Mouse (Mus musculus) frontal cortex, adult (tissue): ENCODE measurements around the gene Pum2.
"Not testable (repeated sequence)": the region's sequence is repeated elsewhere in the genome, so short reads cannot be mapped to it uniquely, and the experiment has no call there.

ENCODE experiments used
- ATAC-seq: cut with Nextera tagmentation; 2 replicates; pipeline ENCODE4 v1.9.2; 2017; ENCODE audit warnings: mild to moderate bottlenecking, moderate library complexity, mixed read lengths; ENCODE audit not compliant: low TSS enrichment

Pum2 gene

GRCm38 (mm10) chr12:8669421-8669820, 4.5 kb upstream of the Pum2 start:
- ATAC-seq: no peak

- ATAC-seq: no peak
These were observed 4.1 kb upstream of the Pum2 start for GRCm38 (mm10) chr12:8669846-8670245.

- ATAC-seq: peak; percentile 71
These were observed 587 bp upstream of the Pum2 start for GRCm38 (mm10) chr12:8673121-8673973.

- peak; percentile 39; the same call in 1 of the 2 replicates for ATAC-seq
These were observed 487 bp downstream of the Pum2 start for GRCm38 (mm10) chr12:8674377-8674864.

DNA sequence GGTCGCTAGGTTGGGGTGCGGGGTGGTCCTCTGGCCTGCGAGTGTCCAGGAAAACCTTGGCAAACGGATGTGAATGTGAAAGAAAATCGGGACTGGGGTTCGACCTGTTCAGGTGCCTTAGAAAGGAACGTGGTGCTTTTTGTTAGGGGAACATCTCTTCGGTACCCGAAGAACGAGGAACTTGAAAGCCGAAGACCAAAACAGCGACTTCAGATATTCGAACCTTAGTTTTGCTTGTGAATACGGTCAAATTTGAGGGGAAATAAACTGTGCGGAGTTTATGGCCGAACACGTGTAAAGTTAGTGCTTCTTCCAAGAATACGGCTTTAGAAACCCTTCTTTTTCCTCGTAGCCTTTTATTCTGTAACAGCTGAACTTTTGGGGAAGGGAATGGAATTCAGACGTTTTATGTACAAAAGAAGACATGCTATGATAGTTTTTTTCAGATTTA, 982 bp downstream of the Pum2 start:
- ATAC-seq: no peak

DNA sequence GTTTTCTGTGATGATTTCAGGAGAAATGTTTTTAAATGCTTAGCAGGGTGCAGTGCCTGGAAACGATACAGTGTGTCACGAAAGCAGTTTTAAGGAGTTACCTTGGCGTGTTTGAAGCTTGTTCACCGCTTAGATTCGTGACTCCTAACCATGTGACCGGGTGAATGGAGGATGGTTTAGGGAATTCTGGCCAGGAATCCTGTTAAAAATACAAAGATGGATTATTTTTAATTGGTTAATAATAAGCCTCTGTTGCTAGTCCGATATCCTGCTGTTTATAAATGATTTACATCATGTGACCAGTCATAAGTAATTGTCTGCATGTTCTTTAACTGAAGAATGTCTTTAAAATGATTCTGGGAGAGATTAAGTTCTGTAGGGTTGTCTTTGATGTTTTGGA, 1.4 kb downstream of the Pum2 start:
- no peak for ATAC-seq

- ATAC-seq: no peak
These were observed 2.4 kb downstream of the Pum2 start for GRCm38 (mm10) chr12:8676341-8676740.

DNA sequence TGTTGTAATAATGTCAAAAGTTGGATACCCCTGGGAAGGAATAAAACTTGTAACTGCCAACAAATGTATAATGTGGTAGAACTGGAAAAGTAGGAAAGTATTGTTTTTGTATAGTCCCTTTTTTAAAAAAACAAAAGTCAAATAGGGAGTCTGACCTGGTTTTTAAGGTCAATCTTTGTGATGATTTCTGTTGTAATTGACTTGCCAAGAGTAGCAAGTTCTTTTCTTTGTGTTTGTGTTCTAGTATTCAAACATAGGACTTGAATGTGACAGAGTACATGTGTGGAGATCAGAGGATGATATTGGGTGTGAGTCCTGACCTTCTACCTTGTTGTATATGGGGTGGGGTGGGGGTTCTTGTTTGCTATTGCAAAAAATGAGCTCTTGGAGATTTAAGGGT, 4.0 kb downstream of the Pum2 start:
- ATAC-seq: no peak

DNA sequence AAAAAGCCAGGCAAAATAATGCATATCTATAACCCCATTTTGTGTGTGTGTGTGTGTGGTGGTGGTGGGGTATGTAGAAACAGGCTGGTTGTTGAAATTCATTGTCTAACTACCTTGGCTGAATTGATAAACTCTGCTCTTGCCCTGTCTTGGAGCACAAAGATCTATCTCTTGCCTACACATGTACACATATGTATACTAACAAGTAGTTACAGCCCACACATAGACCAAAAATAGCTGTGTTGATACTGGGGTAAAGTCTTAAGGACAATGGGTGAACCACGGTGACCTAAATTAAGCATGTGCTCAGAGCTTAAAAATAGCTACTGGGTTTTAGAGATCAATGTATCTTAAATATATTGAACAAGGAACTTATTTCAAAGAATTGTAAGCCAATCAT, 10.3 kb downstream of the Pum2 start:
- peak; percentile 20; the same call in 1 of the 2 replicates for ATAC-seq

DNA sequence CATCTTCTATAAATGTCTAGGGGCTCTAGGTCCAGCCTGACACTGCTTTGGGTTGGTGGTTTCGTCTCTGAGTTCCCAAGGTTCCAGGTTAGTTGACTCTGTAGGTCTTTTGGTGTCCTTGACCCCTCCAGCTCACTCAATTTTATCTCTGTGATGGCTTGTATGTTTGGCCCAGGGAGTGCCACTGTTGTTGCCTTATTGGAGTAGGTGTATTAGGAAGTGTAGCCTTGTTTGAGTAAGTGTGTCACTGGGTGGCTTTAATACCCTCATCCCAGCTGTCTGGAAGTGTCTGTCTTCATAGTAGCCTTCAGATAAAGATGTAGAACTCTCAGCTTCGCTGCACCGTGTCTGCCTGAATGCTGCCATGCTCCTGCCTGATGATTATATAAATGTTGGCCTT, 11.1 kb downstream of the Pum2 start:
- ATAC-seq: no peak

- ATAC-seq: not testable (repeated sequence)
These were observed 15.9 kb downstream of the Pum2 start for GRCm38 (mm10) chr12:8689882-8690281.

GRCm38 (mm10) chr12:8698895-8699294, 25.0 kb downstream of the Pum2 start:
- ATAC-seq: peak; percentile 92

DNA sequence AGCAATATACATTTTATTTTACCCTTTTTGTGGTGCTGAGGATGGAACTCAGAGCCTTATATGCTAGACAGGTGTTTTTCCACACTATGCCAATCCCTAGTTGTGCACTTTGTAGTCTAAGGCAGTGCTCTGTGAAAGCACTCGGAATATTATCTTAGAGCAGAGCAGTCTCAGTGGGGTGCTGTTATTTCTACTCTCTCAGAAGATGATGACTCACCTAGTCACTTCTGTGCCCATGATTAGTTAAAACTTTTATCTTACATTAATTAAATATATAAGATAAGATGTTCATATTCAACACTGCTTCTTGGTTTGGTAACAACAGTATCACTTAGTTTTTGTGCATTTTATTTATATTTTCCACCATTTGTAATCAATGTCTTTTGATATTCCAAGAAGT, 30.1 kb downstream of the Pum2 start:
- no peak for ATAC-seq

DNA sequence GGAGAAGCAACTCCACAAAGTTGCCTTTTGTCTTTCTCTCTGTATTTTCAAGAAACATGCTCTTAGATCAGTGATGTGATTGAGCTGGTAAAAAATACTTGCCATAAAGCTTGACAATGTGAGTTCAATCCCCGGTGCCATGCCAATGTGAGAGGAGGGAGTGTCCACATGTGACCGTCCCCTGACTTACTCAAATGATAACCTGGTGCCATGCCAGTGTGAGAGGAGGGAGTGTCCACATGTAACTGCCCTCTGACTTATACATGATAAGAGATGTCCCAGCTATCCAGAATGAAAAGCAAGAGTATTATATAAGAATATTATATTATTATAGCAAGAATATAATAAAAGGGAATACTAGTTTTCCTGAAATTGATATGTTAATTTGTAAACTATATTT, 34.9 kb downstream of the Pum2 start:
- no peak for ATAC-seq

GRCm38 (mm10) chr12:8712665-8713064, 38.7 kb downstream of the Pum2 start:
- no peak for ATAC-seq

DNA sequence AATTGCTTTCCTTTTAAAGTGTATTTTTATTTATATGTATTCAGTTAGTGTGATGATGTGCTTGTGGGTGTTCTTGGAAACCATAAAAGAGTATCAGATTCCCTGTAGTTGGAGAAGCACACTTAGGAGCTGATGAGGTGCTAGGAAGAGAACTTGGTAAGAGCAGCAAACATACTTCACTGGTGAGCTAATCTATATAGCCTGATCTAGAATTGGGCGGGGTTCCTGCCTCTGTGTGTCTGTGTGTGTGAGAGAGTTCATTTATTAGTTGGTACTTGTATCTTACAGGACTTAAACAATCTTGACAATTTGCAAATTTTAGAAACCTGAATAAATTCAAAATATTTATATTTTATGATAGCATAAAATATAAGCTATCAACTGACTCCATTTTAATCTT, 42.2 kb downstream of the Pum2 start:
- ATAC-seq: no peak

GRCm38 (mm10) chr12:8726890-8727289, 53.0 kb downstream of the Pum2 start:
- no peak for ATAC-seq

- ATAC-seq: no peak
These were observed 54.8 kb downstream of the Pum2 start for GRCm38 (mm10) chr12:8728739-8729138.

GRCm38 (mm10) chr12:8753654-8754053, 79.7 kb downstream of the Pum2 start:
- ATAC-seq: no peak; the same call in 1 of the 2 replicates

DNA sequence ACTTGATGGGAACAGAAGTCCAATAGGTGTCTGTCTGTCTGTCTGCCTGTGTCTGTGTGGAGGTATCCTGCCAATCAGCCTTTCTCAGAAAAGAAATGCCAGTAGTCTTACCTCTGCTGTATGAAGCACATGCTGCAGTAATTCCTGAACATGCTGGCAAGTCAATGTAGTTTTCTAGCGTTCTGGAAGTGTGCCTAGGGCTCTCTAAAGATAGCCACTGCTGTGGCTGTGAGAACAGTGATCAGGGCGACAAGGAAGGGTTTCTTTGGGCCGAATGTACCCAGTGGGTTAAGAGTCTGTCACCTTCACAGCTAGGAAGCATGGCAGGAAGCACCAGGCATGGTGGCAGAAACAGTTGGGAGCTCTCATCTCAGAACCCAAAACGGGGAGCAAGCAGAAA, 80.2 kb downstream of the Pum2 start:
- ATAC-seq: peak; percentile 82

DNA sequence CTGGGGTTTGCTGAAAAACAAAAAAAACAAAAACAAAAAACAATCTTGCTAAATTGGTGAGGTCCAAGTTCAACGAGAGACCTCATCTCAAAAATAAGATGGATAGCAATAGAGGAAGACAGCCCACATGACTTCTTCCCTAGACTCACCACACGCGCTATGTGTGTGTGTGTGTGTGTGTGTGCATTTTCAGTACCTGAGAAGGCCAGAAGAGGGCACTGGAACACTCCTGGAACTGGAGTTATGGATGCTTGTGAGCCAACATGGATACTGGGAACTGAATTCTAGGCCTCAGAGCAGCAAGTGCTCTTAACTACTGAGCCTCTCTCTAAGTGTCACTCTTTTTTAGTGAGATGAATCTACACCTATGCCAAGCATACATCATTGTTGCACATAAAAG, 84.1 kb downstream of the Pum2 start:
- ATAC-seq: no peak

GRCm38 (mm10) chr12:8759115-8759514, 85.2 kb downstream of the Pum2 start:
- no peak for ATAC-seq

DNA sequence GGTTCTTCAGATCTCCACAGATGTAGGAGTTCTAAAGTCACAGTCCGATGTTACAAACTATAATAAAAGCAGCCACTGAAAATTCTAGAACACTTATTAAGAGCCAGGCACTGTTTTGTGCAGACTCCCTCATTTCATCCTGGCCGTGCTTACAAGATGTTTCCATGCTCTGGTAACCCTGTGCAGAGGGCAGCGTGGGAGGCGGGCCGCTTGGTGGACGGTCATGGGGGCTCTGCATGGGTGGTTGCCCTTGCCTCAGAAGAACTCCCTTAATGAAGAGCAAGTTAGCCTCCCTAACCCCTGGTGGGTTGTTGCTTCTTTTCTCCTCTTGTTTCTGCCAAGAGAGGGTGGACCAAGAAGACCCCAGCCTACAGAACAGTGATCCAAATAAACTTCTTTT, 85.8 kb downstream of the Pum2 start:
- no peak for ATAC-seq

GRCm38 (mm10) chr12:8760561-8760960, 86.6 kb downstream of the Pum2 start:
- ATAC-seq: no peak
